Comparison of ENCODE assay signal across 12 mouse cellular contexts in genomic region chr2:78961580-78961979, GRCm38 (mm10).
DNase-seq lines count a peak whose midpoint lies in the region; ATAC-seq lines count a peak whose summit lies in the region.
"Had no signal": no experiment of that assay in that cellular context is flagged by ENCODE, and none has a peak within 500 bp of the region (broad histone marks: within the 10 kb centered on the region; RNA-seq: fewer than 3 reads in every experiment).

No protein-coding gene starts in this region.

- peak; percentile 47 for DNase-seq in 416B (ENCODE audit: low read depth)
- DNase-seq in liver, embryonic 13.5 days = no peak
- no peak for DNase-seq in cerebellum, adult 9-10 months
- DNase-seq in kidney, adult 11 months = no peak
- DNase-seq in layer of hippocampus, adult 9-10 months (ENCODE audit: low spot score) = no peak
- DNase-seq: B cell, adult 2 months; kidney, postnatal 36 days had no signal

- no peak overlapping the region for H3K4me3 ChIP-seq in heart, embryonic 13.5 days
- H3K4me3 ChIP-seq in heart, embryonic 12.5 days = no peak overlapping the region
- no peak overlapping the region for H3K4me3 ChIP-seq in liver, embryonic 13.5 days (replicated peaks)
- H3K4me3 ChIP-seq: stomach, embryonic 15.5 days had no signal

- H3K4me2 ChIP-seq in heart, embryonic 13.5 days = peak overlapping the region; percentile 9
- no peak overlapping the region for H3K4me2 ChIP-seq in heart, embryonic 12.5 days
- H3K4me2 ChIP-seq in liver, embryonic 13.5 days = no peak overlapping the region
- H3K4me2 ChIP-seq: lung, embryonic 14.5 days; stomach, embryonic 15.5 days had no signal

- H3K36me3 ChIP-seq in heart, embryonic 13.5 days = no peaks in the 10 kb centered on the region
- H3K36me3 ChIP-seq in heart, embryonic 12.5 days = no peaks in the 10 kb centered on the region
- no peaks in the 10 kb centered on the region for H3K36me3 ChIP-seq in liver, embryonic 13.5 days
- H3K36me3 ChIP-seq: stomach, embryonic 15.5 days had no signal

- H3K27me3 ChIP-seq in heart, embryonic 13.5 days (replicated peaks) = no peaks in the 10 kb centered on the region
- no peaks in the 10 kb centered on the region for H3K27me3 ChIP-seq in heart, embryonic 12.5 days (replicated peaks)
- no peaks in the 10 kb centered on the region for H3K27me3 ChIP-seq in liver, embryonic 13.5 days
- H3K27me3 ChIP-seq: stomach, embryonic 15.5 days had no signal

- no peak for ATAC-seq in heart, embryonic 13.5 days (ENCODE audit: extremely low read depth, insufficient number of reproducible peaks, low FRiP score, low TSS enrichment)
- no peak for ATAC-seq in heart, embryonic 12.5 days (ENCODE audit: insufficient number of reproducible peaks, low FRiP score)
- peak; percentile 59; the same call in 1 of the 2 replicates for ATAC-seq in common myeloid progenitor, adult 5-6 weeks (replicated peaks; ENCODE audit: low read depth, poor library complexity, severe bottlenecking)
- peak; percentile 51; the same call in 1 of the 2 replicates for ATAC-seq in liver, embryonic 13.5 days (ENCODE audit: low read depth)

- H3K9ac ChIP-seq in heart, embryonic 13.5 days = no peak overlapping the region
- H3K9ac ChIP-seq in heart, embryonic 12.5 days = no peak overlapping the region
- H3K9ac ChIP-seq in liver, embryonic 13.5 days = no peak overlapping the region
- H3K9ac ChIP-seq: lung, embryonic 14.5 days; stomach, embryonic 15.5 days had no signal

- H3K27ac ChIP-seq in heart, embryonic 13.5 days (replicated peaks) = peak overlapping the region; percentile 24
- H3K27ac ChIP-seq in heart, embryonic 12.5 days (ENCODE audit: poor library complexity, severe bottlenecking) = no peak overlapping the region
- H3K27ac ChIP-seq in liver, embryonic 13.5 days = no peak overlapping the region
- H3K27ac ChIP-seq: stomach, embryonic 15.5 days had no signal

- H3K9me3 ChIP-seq in heart, embryonic 13.5 days = no peaks in the 10 kb centered on the region
- no peaks in the 10 kb centered on the region for H3K9me3 ChIP-seq in heart, embryonic 12.5 days (replicated peaks)
- H3K9me3 ChIP-seq in liver, embryonic 13.5 days (replicated peaks) = no peaks in the 10 kb centered on the region
- H3K9me3 ChIP-seq: stomach, embryonic 15.5 days had no signal

- H3K4me1 ChIP-seq in heart, embryonic 13.5 days = peaks cover 24% of the 10 kb centered on the region
- H3K4me1 ChIP-seq in heart, embryonic 12.5 days (replicated peaks) = peaks cover 16% of the 10 kb centered on the region
- H3K4me1 ChIP-seq in liver, embryonic 13.5 days (replicated peaks) = peaks cover 13% of the 10 kb centered on the region
- H3K4me1 ChIP-seq: stomach, embryonic 15.5 days had no signal

- 16% methylated on average over 7 of the region's 7 CpGs for WGBS in heart, embryonic 13.5 days
- WGBS in heart, embryonic 12.5 days = 22% methylated on average over 7 of the region's 7 CpGs
- 10% methylated on average over 7 of the region's 7 CpGs for WGBS in liver, embryonic 13.5 days (ENCODE audit: insufficient replicate concordance)

Comparison
In these comparisons a context has a peak if more than half of its experiments do, and no peak if none do; other contexts are left out.
1. ATAC-seq: peak in common myeloid progenitor, adult 5-6 weeks (single experiment) and liver, embryonic 13.5 days (single experiment); none in heart, embryonic 13.5 days (single experiment) and heart, embryonic 12.5 days (single experiment).